In genomic region chr5:135134534-135134933, GRCm38 (mm10) we compare ENCODE assay signal across 8 mouse cellular contexts. TPM values are rescaled to one million over a fixed set of nuclear protein-coding genes. Genes with fewer than 3 reads are reported as not detected.
DNase-seq lines count a peak whose midpoint lies in the region; ATAC-seq lines count a peak whose summit lies in the region.

No protein-coding gene starts in this region.

- H3K27me3 ChIP-seq in heart, embryonic 10.5 days (ENCODE audit: insufficient read depth, poor library complexity, severe bottlenecking) = peaks cover 68% of the 10 kb centered on the region
- peaks cover 53% of the 10 kb centered on the region for H3K27me3 ChIP-seq in forebrain, embryonic 13.5 days
- H3K27me3 ChIP-seq in intestine, embryonic 16.5 days (replicated peaks; ENCODE audit: control insufficient read depth, insufficient read depth, low read length) = peaks cover 21% of the 10 kb centered on the region

- no peak for ATAC-seq in forebrain, embryonic 13.5 days
- no peak for ATAC-seq in intestine, embryonic 16.5 days

- no peaks in the 10 kb centered on the region for H3K9me3 ChIP-seq in heart, embryonic 10.5 days
- no peaks in the 10 kb centered on the region for H3K9me3 ChIP-seq in forebrain, embryonic 13.5 days (replicated peaks)
- H3K9me3 ChIP-seq in intestine, embryonic 16.5 days (ENCODE audit: control insufficient read depth, low read length) = no peaks in the 10 kb centered on the region

- intact Hi-C loops in heart, postnatal 25 days (cut with DNase I) = no loop called here

- H3K4me3 ChIP-seq in heart, embryonic 10.5 days = peak overlapping the region; percentile 37
- peak overlapping the region; percentile 16 for H3K4me3 ChIP-seq in forebrain, embryonic 13.5 days
- peak overlapping the region; percentile 25 for H3K4me3 ChIP-seq in intestine, embryonic 16.5 days (ENCODE audit: low read length)

- no peaks in the 10 kb centered on the region for H3K36me3 ChIP-seq in heart, embryonic 10.5 days
- H3K36me3 ChIP-seq in forebrain, embryonic 13.5 days (ENCODE audit: poor library complexity, severe bottlenecking) = no peaks in the 10 kb centered on the region
- no peaks in the 10 kb centered on the region for H3K36me3 ChIP-seq in intestine, embryonic 16.5 days (ENCODE audit: control insufficient read depth, insufficient read depth, low read length)

- peaks cover 13% of the 10 kb centered on the region; the same call in 1 of the 2 replicates for H3K4me1 ChIP-seq in heart, embryonic 10.5 days
- H3K4me1 ChIP-seq in forebrain, embryonic 13.5 days = peaks cover 10% of the 10 kb centered on the region
- H3K4me1 ChIP-seq in intestine, embryonic 16.5 days (ENCODE audit: control insufficient read depth, insufficient read depth, low read length) = 0 out of 2 replicates have a peak, but pooled peaks cover 6% of the 10 kb centered on the region

- no peak overlapping the region for H3K9ac ChIP-seq in forebrain, embryonic 13.5 days
- no peak overlapping the region for H3K9ac ChIP-seq in intestine, embryonic 16.5 days (ENCODE audit: low read depth, low read length)

- peak overlapping the region; percentile 47 for H3K4me2 ChIP-seq in forebrain, embryonic 13.5 days
- H3K4me2 ChIP-seq in intestine, embryonic 16.5 days (ENCODE audit: low read depth, low read length) = peak overlapping the region; percentile 48

- H3K27ac ChIP-seq in heart, embryonic 10.5 days = no peak overlapping the region
- H3K27ac ChIP-seq in forebrain, embryonic 13.5 days = no peak overlapping the region
- no peak overlapping the region for H3K27ac ChIP-seq in intestine, embryonic 16.5 days (ENCODE audit: low read length)

- DNase-seq in heart, embryonic 10.5 days (ENCODE audit: low spot score) = no peak
- DNase-seq in heart, postnatal 25 days (ENCODE audit: low spot score) = no peak
- peak; percentile 86 for DNase-seq in ZHBTc4 (ENCODE audit: low read depth, low spot score)
- DNase-seq in lung, postnatal 14 days = peak; percentile 49
- peak; percentile 20 for DNase-seq in retina, postnatal 7 days (ENCODE audit: low read depth, low spot score)
- no peak for DNase-seq in gastrocnemius, adult 18-20 months (ENCODE audit: low spot score)

- WGBS in heart, embryonic 10.5 days = 3% methylated on average over 8 of the region's 8 CpGs
- WGBS in forebrain, embryonic 13.5 days = 2% methylated on average over 8 of the region's 8 CpGs
- WGBS in intestine, embryonic 16.5 days = 9% methylated on average over 8 of the region's 8 CpGs

RNA-seq across cellular contexts. Expression of gene Tbl2, which starts 14.9 kb away (rescaled TPM):
- 25.1 and 25.4 TPM in 2 replicates for polyA plus RNA-seq in heart, embryonic 10.5 days (2016; fragmentation: Nextera tagmentation; extraction: Ambion mirVana)
- total RNA-seq in heart, postnatal 25 days (2021) = 10 to 100 TPM; 11.2 to 14.6 TPM
- polyA plus RNA-seq in forebrain, embryonic 13.5 days (2015; fragmentation: Nextera tagmentation; extraction: Ambion mirVana) = 18.8 and 19.3 TPM in 2 replicates
- polyA plus RNA-seq in intestine, embryonic 16.5 days (2015; fragmentation: Nextera tagmentation; extraction: Ambion mirVana) = 26.1 and 27.4 TPM in 2 replicates
- total RNA-seq in gastrocnemius, adult 18-20 months (2021) = 1 to 10 TPM; 7.0 to 7.6 TPM

RNA-seq across cellular contexts. Expression of gene Bcl7b, which starts 33.5 kb away (rescaled TPM):
- polyA plus RNA-seq in heart, embryonic 10.5 days (2016; fragmentation: Nextera tagmentation; extraction: Ambion mirVana) = 39.2 and 45.3 TPM in 2 replicates
- total RNA-seq in heart, postnatal 25 days (2021) = 10 to 100 TPM; 35.1 to 35.2 TPM
- 48.9 and 50.8 TPM in 2 replicates for polyA plus RNA-seq in forebrain, embryonic 13.5 days (2015; fragmentation: Nextera tagmentation; extraction: Ambion mirVana)
- 53.7 and 54.7 TPM in 2 replicates for polyA plus RNA-seq in intestine, embryonic 16.5 days (2015; fragmentation: Nextera tagmentation; extraction: Ambion mirVana)
- total RNA-seq in gastrocnemius, adult 18-20 months (2021) = 10 to 100 TPM; 26.3 to 31.3 TPM

RNA-seq across cellular contexts. Expression of gene Mlxipl, which starts 44.8 kb away (rescaled TPM):
- polyA plus RNA-seq in heart, embryonic 10.5 days (2016; fragmentation: Nextera tagmentation; extraction: Ambion mirVana) = 1.00 and 3.0 TPM in 2 replicates
- 10 to 100 TPM; 25.3 to 25.5 TPM for total RNA-seq in heart, postnatal 25 days (2021)
- 1.4 and 1.6 TPM in 2 replicates for polyA plus RNA-seq in forebrain, embryonic 13.5 days (2015; fragmentation: Nextera tagmentation; extraction: Ambion mirVana)
- polyA plus RNA-seq in intestine, embryonic 16.5 days (2015; fragmentation: Nextera tagmentation; extraction: Ambion mirVana) = 8.2 and 9.5 TPM in 2 replicates
- 10 to 100 TPM; 54.5 to 64.1 TPM for total RNA-seq in gastrocnemius, adult 18-20 months (2021)

RNA-seq across cellular contexts. Expression of gene Baz1b, which starts 52.5 kb away (rescaled TPM):
- 30.6 and 44.4 TPM in 2 replicates for polyA plus RNA-seq in heart, embryonic 10.5 days (2016; fragmentation: Nextera tagmentation; extraction: Ambion mirVana)
- 10 to 100 TPM; 38.2 to 45.3 TPM for total RNA-seq in heart, postnatal 25 days (2021)
- 50.1 and 51.4 TPM in 2 replicates for polyA plus RNA-seq in forebrain, embryonic 13.5 days (2015; fragmentation: Nextera tagmentation; extraction: Ambion mirVana)
- 19.0 and 20.9 TPM in 2 replicates for polyA plus RNA-seq in intestine, embryonic 16.5 days (2015; fragmentation: Nextera tagmentation; extraction: Ambion mirVana)
- total RNA-seq in gastrocnemius, adult 18-20 months (2021) = 10 to 100 TPM; 32.9 to 34.8 TPM

RNA-seq across cellular contexts. Expression of gene Vps37d, which starts 56.5 kb away (rescaled TPM):
- polyA plus RNA-seq in heart, embryonic 10.5 days (2016; fragmentation: Nextera tagmentation; extraction: Ambion mirVana) = 2.4 and 7.1 TPM in 2 replicates
- total RNA-seq in heart, postnatal 25 days (2021) = under 1 TPM; 0.53 to 0.60 TPM
- 17.8 and 19.1 TPM in 2 replicates for polyA plus RNA-seq in forebrain, embryonic 13.5 days (2015; fragmentation: Nextera tagmentation; extraction: Ambion mirVana)
- 2.9 TPM in 2 replicates for polyA plus RNA-seq in intestine, embryonic 16.5 days (2015; fragmentation: Nextera tagmentation; extraction: Ambion mirVana)
- under 1 TPM; 0.25 to 0.52 TPM for total RNA-seq in gastrocnemius, adult 18-20 months (2021)

Comparison
In these comparisons a context has a peak if more than half of its experiments do, and no peak if none do; other contexts are left out.
1. DNase-seq: peak in ZHBTc4 (single experiment), lung, postnatal 14 days (single experiment) and retina, postnatal 7 days (single experiment); none in heart, embryonic 10.5 days (single experiment), heart, postnatal 25 days (single experiment) and gastrocnemius, adult 18-20 months (single experiment).
2. Peak in every context shown above with its lines, with median percentiles within 50 percentile points of each other: H3K4me3 ChIP-seq.